Mouse (Mus musculus): ENCODE results near the gene Tmtc2. TPM values are rescaled to one million over a fixed set of nuclear protein-coding genes. Genes with fewer than 3 reads are reported as not detected.

Gene Tmtc2
- total RNA-seq, 4 experiments from 2014 or later = 9.9 to 12.4 (median 10.9) TPM

GRCm38 (mm10) chr10:105189746-105190145 is 384.5 kb downstream of the Tmtc2 start:
- no peak for DNase-seq (ENCODE audit: low spot score in 2 of 2)

GRCm38 (mm10) chr10:105186636-105187035 is 387.6 kb downstream of the Tmtc2 start:
- DNase-seq (ENCODE audit: low spot score in 2 of 2) = no peak

- no peak for DNase-seq (ENCODE audit: low spot score in 2 of 2)
These were observed 405.7 kb downstream of the Tmtc2 start for GRCm38 (mm10) chr10:105168443-105169102.

GRCm38 (mm10) chr10:105165291-105165690 is 409.0 kb downstream of the Tmtc2 start:
- DNase-seq (ENCODE audit: low spot score in 2 of 2) = no peak

GRCm38 (mm10) chr10:105153789-105154188 is 420.5 kb downstream of the Tmtc2 start:
- DNase-seq (ENCODE audit: low spot score in 2 of 2) = no peak

GRCm38 (mm10) chr10:105144382-105144781 is 429.9 kb downstream of the Tmtc2 start:
- no peak for DNase-seq (ENCODE audit: low spot score in 2 of 2)

GRCm38 (mm10) chr10:105142201-105142600 is 432.1 kb downstream of the Tmtc2 start:
- DNase-seq (ENCODE audit: low spot score in 2 of 2) = no peak

Data from left cerebral cortex, adult 8-10 months (tissue).